Mouse (Mus musculus) brain, embryonic 14.5 days (tissue): ENCODE measurements around the gene Desi1. TPM values are rescaled to one million over a fixed set of nuclear protein-coding genes. Genes with fewer than 3 reads are reported as not detected.

ENCODE experiments used
- DNase-seq: peaks from one replicate; pipeline ENCODE4 v3.0.0-alpha.2; 2011; ENCODE audit warnings: low read depth
- CTCF ChIP-seq: fragments of 200-500 bp; IDR thresholded peaks from 2 replicates; pipeline ENCODE4 v1.5.1; 2012; ENCODE audit warnings: inconsistent platforms, mild to moderate bottlenecking, moderate library complexity, borderline replicate concordance; ENCODE audit not compliant: insufficient read depth, insufficient read length; ENCODE audit errors: extremely low read depth
- POLR2A ChIP-seq: fragments of 200-500 bp; IDR thresholded peaks from 2 replicates; pipeline ENCODE4 v1.6.1; 2012; ENCODE audit warnings: mild to moderate bottlenecking, inconsistent platforms, borderline replicate concordance; ENCODE audit not compliant: poor library complexity, insufficient read depth, insufficient read length, severe bottlenecking; ENCODE audit errors: extremely low read depth
- polyA plus RNA-seq: library from polyadenylated mRNA; depleted of rRNA; stranded (reverse); fragments of >200 nt; gene quantifications from 2 replicates; pipeline ENCODE4 v1.2.3, GENCODE M21; 2012

The Desi1 gene
- polyA plus RNA-seq, 1 experiment: 50.1 TPM

GRCm38 (mm10) chr15:82046246-82046891 lies 12.7 kb upstream of the Desi1 start:
- TF ChIP-seq CTCF: no peak
- TF ChIP-seq POLR2A: no peak
- no peak for DNase-seq

- TF ChIP-seq CTCF (no peak), POLR2A (no peak)
- DNase-seq: peak; percentile 50
These were observed 10.6 kb upstream of the Desi1 start for GRCm38 (mm10) chr15:82044166-82044784.

GRCm38 (mm10) chr15:82040650-82041049 lies 7.0 kb upstream of the Desi1 start:
- peak; percentile 73 for DNase-seq
- no peak for TF ChIP-seq POLR2A
- peak; percentile 80; the same call in 1 of the 2 replicates for TF ChIP-seq CTCF

- no peak for TF ChIP-seq POLR2A
- peak; percentile 18; the same call in 1 of the 2 replicates for TF ChIP-seq CTCF
- DNase-seq: peak; percentile 47
These were observed 2.4 kb upstream of the Desi1 start for GRCm38 (mm10) chr15:82035904-82036689.

GRCm38 (mm10) chr15:82032386-82032785 lies 1.3 kb downstream of the Desi1 start:
- TF ChIP-seq POLR2A (no peak), CTCF (no peak)
- no peak for DNase-seq

- DNase-seq: no peak
- TF ChIP-seq CTCF: no peak
- TF ChIP-seq POLR2A: no peak
These were observed 5.9 kb downstream of the Desi1 start for GRCm38 (mm10) chr15:82027726-82028125.

GRCm38 (mm10) chr15:82027276-82027675 lies 6.4 kb downstream of the Desi1 start:
- TF ChIP-seq POLR2A (no peak), CTCF (no peak)
- no peak for DNase-seq

- TF ChIP-seq CTCF (no peak), POLR2A (no peak)
- DNase-seq: no peak
These were observed 9.6 kb downstream of the Desi1 start for GRCm38 (mm10) chr15:82023965-82024635.

- TF ChIP-seq POLR2A (no peak), CTCF (no peak)
- no peak for DNase-seq
These were observed 11.1 kb downstream of the Desi1 start for GRCm38 (mm10) chr15:82022535-82023088.

GRCm38 (mm10) chr15:82019288-82019687 lies 14.4 kb downstream of the Desi1 start:
- no peak for TF ChIP-seq POLR2A
- no peak for DNase-seq

- TF ChIP-seq CTCF (no peak), POLR2A (no peak)
- DNase-seq: no peak
These were observed 16.2 kb downstream of the Desi1 start for GRCm38 (mm10) chr15:82017461-82017860.
